Mouse (Mus musculus): Measurements from ENCODE around the gene Tgfb2. TPM values are rescaled to one million over a fixed set of nuclear protein-coding genes. Genes with fewer than 3 reads are reported as not detected.

Tgfb2 gene
- total and polyA plus RNA-seq, 3 experiments = 0.12 to 0.19 TPM; not detected in 1

DNA sequence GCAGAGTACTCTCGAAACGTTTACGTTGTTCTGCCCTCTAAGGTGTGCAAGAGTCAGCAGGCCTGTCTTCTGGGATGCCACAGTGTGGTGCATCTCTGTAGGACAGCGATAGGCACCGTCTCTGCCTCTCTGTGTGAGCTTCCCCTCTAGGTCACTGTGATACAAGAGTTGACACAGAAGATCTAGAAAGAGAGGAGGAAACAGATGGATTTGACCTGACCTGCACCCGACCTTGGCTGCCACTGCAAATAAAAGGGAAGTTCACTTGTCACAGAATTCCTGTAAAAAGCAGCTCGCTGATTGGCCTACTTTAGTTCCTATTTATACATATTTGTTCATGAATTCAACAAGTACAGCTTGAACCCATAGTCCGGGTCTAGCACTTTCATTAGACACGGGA is 130.2 kb downstream of the Tgfb2 start:
- no peak overlapping the region for H3K9ac ChIP-seq (ENCODE audit: control insufficient read depth, low read depth, low read length, poor library complexity, severe bottlenecking)
- peak; percentile 3 for DNase-seq (ENCODE audit: low read depth, low spot score)
- no peaks in the 10 kb centered on the region for H3K36me3 ChIP-seq (ENCODE audit: control insufficient read depth in 1 of 2, insufficient read depth in 2 of 2, low read length in 2 of 2)
- no peaks in the 10 kb centered on the region for H3K9me3 ChIP-seq (replicated peaks; ENCODE audit: insufficient read depth, low read length)
- no peak for TF ChIP-seq KAT2A (conservative IDR thresholded peaks at IDR 0.05; ENCODE audit: low read depth, low read length)
- no peak for TF ChIP-seq CTCF (IDR thresholded peaks at IDR 0.05 in 2 of 3, conservative IDR thresholded peaks at IDR 0.05 in 1 of 3; ENCODE audit: control insufficient read depth in 1 of 3, insufficient read depth in 1 of 3, low read depth in 2 of 3, low read length in 3 of 3, poor library complexity in 1 of 3, severe bottlenecking in 1 of 3)
- TF ChIP-seq MYB (IDR thresholded peaks at IDR 0.05; ENCODE audit: low read depth, low read length) = no peak
- TF ChIP-seq JUND (IDR thresholded peaks at IDR 0.05; ENCODE audit: low read depth, low read length) = no peak
- TF ChIP-seq RAD21 (IDR thresholded peaks at IDR 0.05; ENCODE audit: low read depth, low read length) = no peak
- no peak for TF ChIP-seq ZMIZ1 (IDR thresholded peaks at IDR 0.05; ENCODE audit: low read depth, low read length)
- H3K27me3 ChIP-seq (ENCODE audit: control insufficient read depth in 1 of 2, insufficient read depth in 2 of 2, low read length in 2 of 2) = no peaks in the 10 kb centered on the region
- no peaks in the 10 kb centered on the region for H3K79me2 ChIP-seq (ENCODE audit: control insufficient read depth, insufficient read depth, low read length, poor library complexity)
- H3K4me1 ChIP-seq (ENCODE audit: control insufficient read depth in 1 of 2, insufficient read depth in 2 of 2, low read length in 2 of 2) = no peaks in the 10 kb centered on the region
- H3K4me3 ChIP-seq (ENCODE audit: control insufficient read depth in 1 of 2, insufficient read depth in 1 of 2, low read depth in 2 of 2, low read length in 2 of 2) = no peak overlapping the region
- no peak overlapping the region for H3K27ac ChIP-seq (ENCODE audit: control insufficient read depth, low read depth, low read length)

- H3K9me3 ChIP-seq (replicated peaks; ENCODE audit: insufficient read depth, low read length) = no peaks in the 10 kb centered on the region
- no peaks in the 10 kb centered on the region for H3K27me3 ChIP-seq (ENCODE audit: control insufficient read depth in 1 of 2, insufficient read depth in 2 of 2, low read length in 2 of 2)
- TF ChIP-seq MAFK (IDR thresholded peaks at IDR 0.05; ENCODE audit: borderline replicate concordance, low read depth, low read length) = no peak
- TF ChIP-seq CHD1 (IDR thresholded peaks at IDR 0.05; ENCODE audit: low read depth, low read length) = no peak
Measured at GRCm38 (mm10) chr1:186575074-186575473, 130.7 kb downstream of the Tgfb2 start.

More at GRCm38 (mm10) chr1:186575074-186575473, 130.7 kb downstream of the Tgfb2 start:
- no peak overlapping the region for H3K9ac ChIP-seq (ENCODE audit: control insufficient read depth, low read depth, low read length, poor library complexity, severe bottlenecking)
- no peaks in the 10 kb centered on the region for H3K36me3 ChIP-seq (ENCODE audit: control insufficient read depth in 1 of 2, insufficient read depth in 2 of 2, low read length in 2 of 2)
- no peaks in the 10 kb centered on the region for H3K79me2 ChIP-seq (ENCODE audit: control insufficient read depth, insufficient read depth, low read length, poor library complexity)
- no peaks in the 10 kb centered on the region for H3K4me1 ChIP-seq (ENCODE audit: control insufficient read depth in 1 of 2, insufficient read depth in 2 of 2, low read length in 2 of 2)
- no peak overlapping the region for H3K27ac ChIP-seq (ENCODE audit: control insufficient read depth, low read depth, low read length)
- DNase-seq (ENCODE audit: low read depth, low spot score) = no peak
- H3K4me3 ChIP-seq (ENCODE audit: control insufficient read depth in 1 of 2, insufficient read depth in 1 of 2, low read depth in 2 of 2, low read length in 2 of 2) = no peak overlapping the region

Other genes starting within 250 kb of the Tgfb2 start
- 124 and 130 TPM in 2 replicates for gene Rrp15, start 43.4 kb upstream of the Tgfb2 start, total RNA-seq (2012; rRNA removed)
- 100 to 1,000 TPM in 1 of 2 experiments, not detected in 1; 142 TPM for gene Rrp15, start 43.4 kb upstream of the Tgfb2 start, polyA plus RNA-seq (2012; ENCODE audit: insufficient read depth in 1 of 2, insufficient read length in 2 of 2, low read depth in 1 of 2, low replicate concordance in 2 of 2, missing spikeins in 1 of 2)

All from MEL (cell line).